Mouse (Mus musculus): Measurements from ENCODE around the gene Trmt2b. TPM values are rescaled to one million over a fixed set of nuclear protein-coding genes. Genes with fewer than 3 reads are reported as not detected.
"Not testable (repeated sequence)": the region's sequence is repeated elsewhere in the genome, so short reads cannot be mapped to it uniquely, and the experiment has no call there.

Trmt2b gene
- total RNA-seq, 4 experiments from 2014 or later, result 36.6 to 58.7 (median 49.6) TPM

DNA sequence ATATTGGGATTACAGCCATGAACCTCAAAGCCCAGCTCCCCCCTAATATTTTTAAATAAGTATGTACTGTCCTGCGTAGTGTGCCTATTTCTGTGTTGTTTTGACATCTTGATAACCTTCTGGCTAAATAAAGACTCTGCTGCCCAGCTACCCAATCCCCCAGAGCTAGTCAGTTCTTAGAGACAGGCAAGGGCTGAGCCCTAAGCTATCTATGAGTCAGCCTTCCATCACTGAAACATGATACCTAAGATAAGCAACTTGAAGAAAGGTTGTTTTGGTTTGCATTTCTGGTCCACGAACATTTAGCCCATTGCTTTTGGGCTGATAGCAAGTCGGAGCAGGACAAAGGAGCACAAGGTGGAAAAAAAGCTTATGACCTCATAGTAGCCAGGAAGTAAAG lies 56.2 kb downstream of the Trmt2b start:
- no peak for DNase-seq (ENCODE audit: low spot score)

DNA sequence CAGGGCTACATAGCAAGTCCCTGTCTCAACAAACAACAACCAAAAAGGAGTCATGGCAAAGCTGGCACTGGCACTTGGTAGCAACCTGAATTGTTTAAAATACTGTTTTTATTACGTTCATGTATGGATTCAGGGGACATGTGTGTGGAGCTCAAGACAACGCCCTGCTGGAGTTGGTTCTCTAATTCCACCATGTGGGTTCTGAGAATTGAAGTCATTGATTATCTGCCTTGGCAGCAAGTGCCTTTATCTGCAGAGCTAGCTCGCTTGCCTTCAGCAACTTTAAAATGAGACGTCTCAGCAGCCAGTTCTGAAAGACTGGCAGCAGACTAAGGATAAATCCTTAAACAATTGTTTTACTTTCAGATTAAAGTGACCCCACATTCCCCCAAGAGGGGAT lies 58.6 kb downstream of the Trmt2b start:
- no peak for DNase-seq (ENCODE audit: low spot score)

DNA sequence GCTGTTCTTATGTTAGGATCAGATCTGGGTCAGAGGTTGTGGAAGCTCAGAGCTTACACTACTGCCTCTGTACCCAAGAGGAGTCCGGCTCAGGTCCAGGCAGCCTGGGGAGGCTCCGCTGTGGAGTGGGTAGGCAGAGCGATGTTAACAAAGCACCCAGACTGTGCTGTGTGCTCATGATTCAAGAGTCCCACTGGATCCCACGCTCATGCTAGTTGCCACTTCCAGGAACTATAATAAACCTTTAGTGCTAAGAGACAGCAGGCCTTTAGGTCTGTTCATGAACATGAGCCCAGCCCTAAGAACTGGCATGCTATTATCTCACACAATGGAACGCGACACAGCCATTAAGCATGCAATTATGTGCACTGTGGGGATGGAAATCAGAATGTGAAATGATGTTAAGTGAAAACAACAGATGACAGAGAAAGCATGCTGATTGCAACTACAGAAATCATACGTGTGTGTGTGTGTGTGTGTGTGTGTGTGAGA lies 65.6 kb downstream of the Trmt2b start:
- DNase-seq (ENCODE audit: low spot score), result no peak

DNA sequence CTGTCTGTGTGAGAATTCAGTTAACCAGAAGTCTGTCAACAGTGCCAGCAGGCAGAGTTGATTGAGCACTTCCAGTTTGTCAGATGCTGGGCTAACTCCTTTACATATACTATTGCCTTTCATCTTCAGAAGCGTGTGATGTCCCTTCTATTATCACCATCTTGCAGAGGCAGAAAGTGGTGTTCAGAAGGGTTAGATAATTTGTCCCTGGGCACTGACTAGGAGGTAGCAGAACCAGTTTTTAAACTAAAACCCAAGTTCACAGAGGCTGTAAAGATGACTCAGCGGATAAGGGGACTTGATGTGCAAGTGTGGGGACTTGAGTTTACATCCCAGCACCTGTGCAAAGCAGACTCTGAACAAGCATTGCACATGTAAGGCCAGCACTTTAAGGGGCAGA lies 68.3 kb downstream of the Trmt2b start:
- no peak for DNase-seq (ENCODE audit: low spot score)

DNA sequence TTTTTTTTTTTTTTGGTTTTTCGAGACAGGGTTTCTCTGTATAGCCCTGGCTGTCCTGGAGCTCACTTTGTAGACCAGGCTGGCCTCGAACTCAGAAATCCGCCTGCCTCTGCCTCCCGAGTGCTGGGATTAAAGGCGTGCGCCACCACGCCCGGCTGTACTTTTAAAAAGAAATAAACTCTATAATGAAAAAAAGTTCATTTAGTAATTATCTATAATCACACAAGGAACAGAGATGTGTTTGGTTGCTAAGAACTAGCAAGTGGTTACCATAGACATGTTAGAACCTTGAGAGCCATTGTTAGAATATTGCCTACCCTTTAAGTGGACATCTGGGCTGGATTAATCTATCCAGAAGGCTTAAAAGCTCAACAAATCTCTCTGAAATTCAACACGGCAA lies 89.6 kb downstream of the Trmt2b start, which contains the start of gene Arl13a:
Arl13a (plus strand) TSS at position 301 of the 400 bp plus-strand sequence.
- DNase-seq (ENCODE audit: low spot score), result not testable (repeated sequence)

DNA sequence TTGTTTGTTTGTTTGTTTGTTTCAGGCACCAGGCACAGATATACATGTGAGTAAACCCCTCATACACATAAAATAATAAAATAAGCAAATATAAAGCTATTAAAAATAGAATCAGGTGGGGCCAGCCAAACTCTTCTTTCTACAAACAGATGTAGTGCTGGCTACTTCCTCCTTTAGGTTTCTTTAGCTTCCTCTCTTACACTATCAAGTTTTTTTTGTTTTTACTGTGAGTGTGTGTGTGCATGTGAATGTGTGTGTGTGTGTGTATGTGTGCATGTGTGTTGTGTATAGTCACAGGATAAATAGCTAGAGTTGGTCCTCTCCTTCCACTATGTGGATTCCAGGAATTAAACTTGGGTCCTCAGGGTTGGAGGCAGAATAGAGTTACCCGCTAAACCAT lies 102.1 kb downstream of the Trmt2b start:
- no peak for DNase-seq (ENCODE audit: low spot score)

Other genes starting within 250 kb of the Trmt2b start
- gene Cstf2, start 217.8 kb downstream of the Trmt2b start, total RNA-seq (2022), result 10 to 100 TPM; 10.5 to 15.1 (median 12.3) TPM
- gene Xkrx, start 114.9 kb downstream of the Trmt2b start, total RNA-seq (2022), result 1 to 10 TPM in 3 of 4 experiments, under 1 TPM in 1; 0.98 to 1.8 (median 1.4) TPM
- not detected for gene Arl13a, start 89.5 kb downstream of the Trmt2b start, total RNA-seq (2022)
- gene Nox1, start 55.0 kb downstream of the Trmt2b start, total RNA-seq (2022), result under 1 TPM in 2 of 4 experiments, not detected in 2; 0.47 to 0.59 TPM
- gene Tmem35a, start 18.2 kb upstream of the Trmt2b start, total RNA-seq (2022), result 1 to 10 TPM in 3 of 4 experiments, under 1 TPM in 1; 0.63 to 2.1 (median 1.9) TPM
- under 1 TPM in 3 of 4 experiments, not detected in 1; 0.09 to 0.43 (median 0.12) TPM for gene Cenpi, start 31.1 kb upstream of the Trmt2b start, total RNA-seq (2022)
- under 1 TPM; 0.17 to 0.33 (median 0.25) TPM for gene Drp2, start 127.6 kb upstream of the Trmt2b start, total RNA-seq (2022)
- not detected for gene Taf7l, start 199.5 kb upstream of the Trmt2b start, total RNA-seq (2022)

Measured in heart, adult 8-10 months (tissue).